Comparison of ENCODE assay signal across 8 mouse cellular contexts in the genomic region with DNA sequence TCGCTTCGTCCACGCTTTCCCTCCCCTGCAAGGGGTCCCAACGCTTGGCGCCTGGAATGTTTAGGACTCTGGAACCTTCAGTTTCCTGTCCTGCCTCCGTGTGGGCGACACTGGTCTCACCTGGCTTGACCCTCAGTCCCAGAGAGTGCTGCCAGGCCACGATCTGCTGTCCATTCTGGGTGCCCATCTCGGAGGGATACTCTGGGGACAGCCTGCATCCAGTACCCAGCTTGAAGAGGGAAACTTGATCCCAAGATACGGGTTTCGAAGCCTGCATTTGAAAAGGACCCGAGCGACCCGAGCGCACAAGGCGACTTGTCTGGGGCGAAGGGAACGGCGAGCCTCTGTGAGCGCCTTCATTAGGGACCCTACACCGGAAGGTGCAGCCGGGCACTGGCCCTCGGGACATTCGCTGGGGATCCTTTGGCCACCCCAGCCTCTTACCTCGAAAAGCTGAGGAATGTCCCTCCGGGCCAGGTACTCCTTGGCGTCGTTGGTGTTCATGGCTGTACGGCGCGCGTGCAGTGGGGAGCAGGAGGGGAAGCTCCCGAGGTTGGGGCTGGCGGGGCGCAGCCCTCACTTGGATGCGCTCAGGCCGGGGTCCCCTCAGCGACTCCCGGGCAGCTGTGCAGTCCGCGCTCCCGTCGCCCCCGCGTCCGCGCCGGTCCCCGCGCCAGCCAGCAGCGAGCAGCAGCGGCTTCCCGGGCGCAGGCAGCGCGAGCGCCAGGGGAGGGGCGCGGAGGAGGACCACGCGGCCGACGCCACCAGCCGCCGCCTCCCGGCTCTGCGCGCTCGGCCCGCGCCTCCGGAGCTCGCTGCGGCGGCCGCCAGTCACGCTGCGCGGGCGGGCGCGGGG. TPM values are rescaled to one million over a fixed set of nuclear protein-coding genes. Genes with fewer than 3 reads are reported as not detected.
A peak's percentile ranks its signal among the peaks of the same experiment; 100 is the strongest.
DNase-seq lines count a peak whose midpoint lies in the region; ATAC-seq and TF ChIP-seq lines count a peak whose summit lies in the region.

No protein-coding gene starts in this region.

- H3K27me3 ChIP-seq in ES-Bruce4 (ENCODE audit: control insufficient read depth, insufficient read depth, low read length, poor library complexity, severe bottlenecking) = peaks cover 12% of the 10 kb centered on the region
- peaks cover 54% of the 10 kb centered on the region for H3K27me3 ChIP-seq in embryonic facial prominence, embryonic 10.5 days (replicated peaks; ENCODE audit: low read depth, poor library complexity, severe bottlenecking)
- H3K27me3 ChIP-seq in stomach, embryonic 16.5 days (ENCODE audit: control insufficient read depth, insufficient read depth, low read length) = peaks cover 17% of the 10 kb centered on the region

- H3K36me3 ChIP-seq in ES-Bruce4 (ENCODE audit: control insufficient read depth, insufficient read depth, low read length, poor library complexity, severe bottlenecking) = no peaks in the 10 kb centered on the region
- H3K36me3 ChIP-seq in embryonic facial prominence, embryonic 10.5 days (replicated peaks) = no peaks in the 10 kb centered on the region
- H3K36me3 ChIP-seq in stomach, embryonic 16.5 days (ENCODE audit: control insufficient read depth, insufficient read depth, low read length) = no peaks in the 10 kb centered on the region

- no peak overlapping the region for H3K27ac ChIP-seq in ES-Bruce4 (ENCODE audit: insufficient read depth, low read length)
- peak overlapping the region; percentile 76 for H3K27ac ChIP-seq in embryonic facial prominence, embryonic 10.5 days (replicated peaks)
- H3K27ac ChIP-seq in stomach, embryonic 16.5 days (ENCODE audit: low read length) = no peak overlapping the region

- TF ChIP-seq POLR2A in ES-Bruce4 (IDR thresholded peaks at IDR 0.05; ENCODE audit: insufficient read depth, low read length) = no peak

- H3K9ac ChIP-seq in ES-Bruce4 (ENCODE audit: low read depth, poor library complexity, severe bottlenecking) = peak overlapping the region; percentile 57
- H3K9ac ChIP-seq in stomach, embryonic 16.5 days (ENCODE audit: low read length) = peak overlapping the region; percentile 69

- no peaks in the 10 kb centered on the region for H3K4me1 ChIP-seq in ES-Bruce4 (ENCODE audit: control insufficient read depth, insufficient read depth, low read length)
- H3K4me1 ChIP-seq in embryonic facial prominence, embryonic 10.5 days = peaks cover 15% of the 10 kb centered on the region
- H3K4me1 ChIP-seq in stomach, embryonic 16.5 days (ENCODE audit: control insufficient read depth, insufficient read depth, low read length) = peaks cover 9% of the 10 kb centered on the region

- H3K4me3 ChIP-seq in ES-Bruce4 (ENCODE audit: low read depth, low read length) = peak overlapping the region; percentile 53
- H3K4me3 ChIP-seq in embryonic facial prominence, embryonic 10.5 days = peak overlapping the region; percentile 73
- H3K4me3 ChIP-seq in stomach, embryonic 16.5 days (replicated peaks; ENCODE audit: low read length) = peak overlapping the region; percentile 53

- no peak for TF ChIP-seq EP300 in ES-Bruce4 (IDR thresholded peaks at IDR 0.05; ENCODE audit: insufficient read depth, low read depth, low read length)

- ATAC-seq in stomach, embryonic 16.5 days (ENCODE audit: insufficient read depth, low FRiP score) = peak; percentile 77; the same call in 1 of the 2 replicates

- under 1% methylated on average over 82 of the region's 82 CpGs for WGBS in embryonic facial prominence, embryonic 10.5 days
- under 1% methylated on average over 64 of the region's 82 CpGs for WGBS in stomach, embryonic 16.5 days

- no peak for TF ChIP-seq CTCF in ES-Bruce4 (IDR thresholded peaks at IDR 0.05; ENCODE audit: low read depth, low read length)

- no peaks in the 10 kb centered on the region for H3K9me3 ChIP-seq in ES-Bruce4 (replicated peaks; ENCODE audit: control insufficient read depth, insufficient read depth, low read length, poor library complexity, severe bottlenecking)
- no peaks in the 10 kb centered on the region for H3K9me3 ChIP-seq in embryonic facial prominence, embryonic 10.5 days
- no peaks in the 10 kb centered on the region for H3K9me3 ChIP-seq in stomach, embryonic 16.5 days (replicated peaks; ENCODE audit: control insufficient read depth, low read length)

- peak overlapping the region; percentile 95 for H3K4me2 ChIP-seq in stomach, embryonic 16.5 days (ENCODE audit: low read depth, low read length)

- intact Hi-C loops in heart, postnatal 14 days (cut with DNase I) = no loop called here

- peak; percentile 47 for DNase-seq in 3134 (ENCODE audit: extremely low read depth, insufficient read length, low spot score)
- DNase-seq in embryonic facial prominence, embryonic 10.5 days (ENCODE audit: low spot score) = peak; percentile 68
- DNase-seq in heart, postnatal 14 days = peak; percentile 20 to 30
- peak; percentile 60 to 83 for DNase-seq in left cerebral cortex, adult 18-20 months (ENCODE audit: low spot score in 2 of 2)
- DNase-seq in mesoderm, embryonic 11.5 days (ENCODE audit: low read depth, low spot score) = peak; percentile 30
- DNase-seq in spleen, postnatal 10 days (ENCODE audit: low spot score in 2 of 2) = no peak

RNA-seq across cellular contexts. Expression of gene Ak5, which starts 0.6 kb away (rescaled TPM):
- 0.67 and 0.97 TPM in 2 replicates for polyA plus RNA-seq in ES-Bruce4 (2011; ENCODE audit: insufficient read depth, insufficient read length, low read depth, missing spikeins)
- 0.93 and 1.3 TPM in 2 replicates for polyA plus RNA-seq in embryonic facial prominence, embryonic 10.5 days (2016; fragmentation: Nextera tagmentation; extraction: Ambion mirVana)
- total RNA-seq in heart, postnatal 14 days (2021) = under 1 TPM; 0.29 TPM
- 100 to 1,000 TPM; 149 to 168 TPM for total RNA-seq in left cerebral cortex, adult 18-20 months (2021)
- 2.2 and 2.8 TPM in 2 replicates for polyA plus RNA-seq in stomach, embryonic 16.5 days (2015; fragmentation: Nextera tagmentation; extraction: Ambion mirVana)

RNA-seq across cellular contexts. Expression of gene Pigk, which starts 46.3 kb away (rescaled TPM):
- 22.0 and 23.8 TPM in 2 replicates for polyA plus RNA-seq in ES-Bruce4 (2011; ENCODE audit: insufficient read depth, insufficient read length, low read depth, missing spikeins)
- 32.4 and 34.1 TPM in 2 replicates for polyA plus RNA-seq in embryonic facial prominence, embryonic 10.5 days (2016; fragmentation: Nextera tagmentation; extraction: Ambion mirVana)
- total RNA-seq in heart, postnatal 14 days (2021) = 10 to 100 TPM; 28.8 to 30.0 TPM
- 10 to 100 TPM; 47.8 to 63.0 TPM for total RNA-seq in left cerebral cortex, adult 18-20 months (2021)
- polyA plus RNA-seq in stomach, embryonic 16.5 days (2015; fragmentation: Nextera tagmentation; extraction: Ambion mirVana) = 39.0 and 47.0 TPM in 2 replicates

Comparison
In these comparisons a context has a peak if more than half of its experiments do, and no peak if none do; other contexts are left out.
1. DNase-seq: peak in 3134 (single experiment), embryonic facial prominence, embryonic 10.5 days (single experiment), heart, postnatal 14 days (2 of 2), left cerebral cortex, adult 18-20 months (2 of 2) and mesoderm, embryonic 11.5 days (single experiment); none in spleen, postnatal 10 days (0 of 2).
2. Peak in every context shown above with its lines, with median percentiles within 50 percentile points of each other: H3K4me3 ChIP-seq.